Mouse (Mus musculus) lung, postnatal 4 days (tissue): ENCODE results near the gene Gtf2b.

Source experiments
- DNase-seq, 2 experiments: peaks; one replicate each; pipeline ENCODE4 v3.0.0; 2021

Gene Gtf2b

DNA sequence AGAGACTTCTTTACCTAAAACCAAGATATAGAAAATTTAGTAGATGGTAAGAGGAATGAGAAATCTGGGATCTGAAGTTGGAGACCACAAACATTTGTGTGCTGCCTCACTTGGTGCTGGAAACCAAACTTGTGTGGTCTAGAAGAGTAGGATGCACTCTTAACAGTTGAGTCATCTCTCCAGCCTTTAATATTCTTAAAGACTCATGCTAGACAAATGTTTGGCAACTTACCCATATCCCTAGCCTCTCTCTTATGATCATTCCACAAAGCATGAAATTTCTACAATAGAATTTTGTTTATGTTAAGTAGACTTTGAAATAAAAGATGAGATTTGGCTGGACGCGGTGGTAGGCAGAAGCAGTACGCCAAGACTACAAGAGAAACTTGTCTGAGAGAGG is 52.7 kb downstream of the Gtf2b start:
- no peak for DNase-seq

DNA sequence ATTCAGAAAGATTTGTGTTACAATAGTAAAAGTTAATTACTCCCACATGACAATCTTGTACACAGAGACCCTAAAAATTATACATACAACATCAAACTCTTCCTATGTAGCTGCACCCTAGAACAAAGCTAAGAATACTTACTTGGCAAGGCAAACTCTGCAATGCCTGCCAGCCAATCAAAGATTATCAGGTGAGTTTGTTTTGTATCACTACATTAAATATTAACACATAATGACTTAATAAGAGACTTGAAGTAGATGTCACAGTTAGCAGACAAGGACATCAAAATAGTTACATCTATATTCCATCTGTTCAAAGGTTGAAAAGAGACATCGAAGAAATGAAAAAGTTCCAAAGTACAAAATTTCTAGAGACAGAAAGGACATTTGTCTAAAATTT is 58.8 kb downstream of the Gtf2b start:
- no peak for DNase-seq

DNA sequence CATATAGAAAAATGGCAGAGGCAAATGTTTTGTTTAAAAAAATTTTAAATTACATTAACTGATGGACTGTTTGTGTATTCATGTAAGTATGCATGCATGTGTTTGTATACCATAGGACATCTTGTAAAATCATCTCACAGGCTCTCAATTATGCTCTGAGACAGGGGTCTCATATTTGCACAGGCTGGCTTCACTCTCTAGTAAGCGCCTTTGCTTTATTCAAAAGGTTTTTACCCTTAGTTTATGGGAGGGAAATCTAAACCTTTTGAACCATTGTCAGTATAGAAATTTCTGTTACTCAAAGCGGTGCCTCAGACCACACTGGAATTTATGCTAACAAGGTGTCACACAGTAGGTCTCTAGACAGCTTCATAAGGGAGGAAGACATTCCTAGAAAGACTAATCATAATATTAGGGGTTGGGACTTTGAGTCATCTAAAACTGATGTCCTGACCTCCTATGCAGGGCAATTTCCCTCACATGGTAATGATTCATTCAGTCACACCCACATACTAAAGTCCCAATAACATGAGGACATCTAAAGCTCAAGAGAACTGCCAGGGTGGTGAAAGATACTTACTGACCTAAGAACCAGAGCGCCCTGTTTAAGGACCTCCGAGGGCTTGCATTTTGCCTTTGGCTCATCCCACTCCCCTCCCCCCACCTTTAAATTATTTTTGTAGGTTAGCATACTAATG is 61.8 kb downstream of the Gtf2b start:
- DNase-seq: no peak

DNA sequence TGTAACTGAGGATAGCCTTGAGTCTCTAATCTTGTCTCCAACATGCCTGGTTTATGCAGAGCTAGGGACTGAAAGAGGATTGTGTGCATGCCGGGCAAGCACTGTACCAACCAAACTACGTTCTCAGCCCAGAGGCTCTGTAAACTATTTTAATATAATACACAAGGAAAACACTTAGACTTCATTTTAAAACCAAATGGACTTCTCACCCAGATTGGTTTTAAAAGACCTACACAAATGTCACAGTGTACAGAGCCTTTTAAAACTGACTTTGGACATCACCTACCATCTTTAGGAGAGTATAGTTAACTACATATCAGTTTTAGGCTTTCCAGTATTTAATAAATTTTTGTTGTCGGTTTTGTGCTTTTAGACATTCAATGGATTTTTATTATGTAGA is 68.1 kb downstream of the Gtf2b start:
- no peak for DNase-seq
